In the genomic region with DNA sequence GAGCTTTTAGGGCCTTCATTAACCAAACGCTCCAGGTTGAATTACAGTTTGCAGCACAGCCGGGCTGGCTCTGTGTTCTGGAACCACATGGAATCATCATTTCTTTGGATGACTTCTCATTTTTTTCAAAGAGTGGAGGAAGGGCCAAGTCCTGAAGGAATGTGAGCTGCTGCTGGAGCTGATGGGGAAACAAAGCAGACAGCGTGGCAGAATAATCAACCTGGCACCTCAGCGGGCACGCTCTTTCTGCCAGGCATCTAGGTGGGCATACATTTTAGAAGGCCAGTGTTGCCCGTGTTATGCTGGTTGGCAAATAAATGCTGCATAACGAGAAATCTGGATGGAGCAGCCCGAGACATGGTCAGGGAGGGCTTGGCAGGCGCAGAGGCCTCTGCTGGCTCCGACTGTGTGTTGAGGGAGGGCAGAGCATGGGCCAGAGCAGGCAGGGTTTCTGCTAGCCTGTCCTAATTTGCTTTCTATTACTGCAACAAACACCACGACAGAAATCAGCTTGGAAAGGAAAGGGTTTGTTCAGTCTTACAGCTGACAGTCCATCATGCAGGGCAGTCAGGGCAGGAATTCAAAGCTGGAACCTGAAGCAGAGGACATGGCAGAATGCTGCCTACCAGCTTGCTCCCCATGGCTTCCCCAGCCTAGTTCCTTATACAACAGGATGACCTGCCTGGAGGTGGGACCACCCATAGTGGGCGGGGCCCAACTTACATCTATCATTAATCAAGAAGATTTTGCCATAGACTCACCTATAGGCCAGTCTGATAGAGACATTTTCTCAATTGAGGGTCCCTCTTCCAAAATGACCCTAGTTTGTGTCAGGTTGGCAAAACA, we compare ENCODE assay signal across 12 mouse cellular contexts. TPM values are rescaled to one million over a fixed set of nuclear protein-coding genes. Genes with fewer than 3 reads are reported as not detected.
DNase-seq lines count a peak whose midpoint lies in the region; ATAC-seq and TF ChIP-seq lines count a peak whose summit lies in the region.
"Had no signal": no experiment of that assay in that cellular context is flagged by ENCODE, and none has a peak within 500 bp of the region (broad histone marks: within the 10 kb centered on the region; RNA-seq: fewer than 3 reads in every experiment).

No protein-coding gene starts in this region.

- H3K9ac ChIP-seq in hindbrain, embryonic 16.5 days (ENCODE audit: low read depth, low read length) = no peak overlapping the region
- H3K9ac ChIP-seq in hindbrain, embryonic 13.5 days = no peak overlapping the region
- H3K9ac ChIP-seq: liver, embryonic 12.5 days; neural tube, embryonic 12.5 days had no signal

- H3K36me3 ChIP-seq in hindbrain, embryonic 16.5 days (ENCODE audit: control insufficient read depth, insufficient read depth, low read length) = no peaks in the 10 kb centered on the region
- H3K36me3 ChIP-seq in hindbrain, embryonic 13.5 days = no peaks in the 10 kb centered on the region
- H3K36me3 ChIP-seq: liver, embryonic 12.5 days had no signal

- no peak for TF ChIP-seq POLR2A in cerebellum, adult 2 months (IDR thresholded peaks at IDR 0.05; ENCODE audit: borderline replicate concordance, insufficient read depth, low read length)

- WGBS in hindbrain, embryonic 16.5 days = 72% methylated on average over 12 of the region's 12 CpGs
- 87% methylated on average over 12 of the region's 12 CpGs for WGBS in hindbrain, embryonic 13.5 days
- 17% methylated on average over 12 of the region's 12 CpGs for WGBS in cerebellum, adult 2 months

- intact Hi-C loops in heart, postnatal 25 days (cut with DNase I) = no loop called here

- H3K4me3 ChIP-seq in hindbrain, embryonic 16.5 days (ENCODE audit: low read length) = no peak overlapping the region
- H3K4me3 ChIP-seq in hindbrain, embryonic 13.5 days = no peak overlapping the region
- H3K4me3 ChIP-seq in cerebellum, adult 2 months (replicated peaks; ENCODE audit: insufficient read depth, low read depth, low read length) = no peak overlapping the region
- H3K4me3 ChIP-seq: liver, embryonic 12.5 days; neural tube, embryonic 12.5 days had no signal

- no peaks in the 10 kb centered on the region; the same call in 1 of the 2 replicates for H3K4me1 ChIP-seq in hindbrain, embryonic 16.5 days (ENCODE audit: control insufficient read depth, insufficient read depth, low read depth, low read length)
- no peaks in the 10 kb centered on the region; the same call in 1 of the 2 replicates for H3K4me1 ChIP-seq in hindbrain, embryonic 13.5 days (replicated peaks)
- peaks cover 33% of the 10 kb centered on the region for H3K4me1 ChIP-seq in cerebellum, adult 2 months (ENCODE audit: control insufficient read depth, insufficient read depth, low read length)
- H3K4me1 ChIP-seq: liver, embryonic 12.5 days; neural tube, embryonic 12.5 days had no signal

- no peaks in the 10 kb centered on the region for H3K27me3 ChIP-seq in hindbrain, embryonic 16.5 days (replicated peaks; ENCODE audit: control insufficient read depth, insufficient read depth, low read length)
- no peaks in the 10 kb centered on the region for H3K27me3 ChIP-seq in hindbrain, embryonic 13.5 days
- no peaks in the 10 kb centered on the region for H3K27me3 ChIP-seq in cerebellum, adult 2 months (ENCODE audit: control insufficient read depth, insufficient read depth, low read length)
- H3K27me3 ChIP-seq: liver, embryonic 12.5 days; neural tube, embryonic 12.5 days had no signal

- 0 out of 2 replicates have a peak overlapping the region, but pooled peaks have one; percentile 0 for H3K27ac ChIP-seq in hindbrain, embryonic 16.5 days (ENCODE audit: low read depth, low read length)
- H3K27ac ChIP-seq in hindbrain, embryonic 13.5 days = no peak overlapping the region
- peak overlapping the region; percentile 89 for H3K27ac ChIP-seq in cerebellum, adult 2 months (ENCODE audit: insufficient read depth, low read length)
- H3K27ac ChIP-seq: liver, embryonic 12.5 days; neural tube, embryonic 12.5 days had no signal

- TF ChIP-seq CTCF in cerebellum, adult 2 months (IDR thresholded peaks at IDR 0.05; ENCODE audit: borderline replicate concordance, insufficient read depth, low read depth, low read length) = no peak

- no peaks in the 10 kb centered on the region for H3K9me3 ChIP-seq in hindbrain, embryonic 16.5 days (ENCODE audit: control insufficient read depth, low read length)
- H3K9me3 ChIP-seq in hindbrain, embryonic 13.5 days = no peaks in the 10 kb centered on the region
- H3K9me3 ChIP-seq: liver, embryonic 12.5 days; neural tube, embryonic 12.5 days had no signal

- no peak overlapping the region for H3K4me2 ChIP-seq in hindbrain, embryonic 16.5 days (ENCODE audit: low read length)
- no peak overlapping the region for H3K4me2 ChIP-seq in hindbrain, embryonic 13.5 days
- H3K4me2 ChIP-seq: liver, embryonic 12.5 days; neural tube, embryonic 12.5 days had no signal

- peak; percentile 60 for DNase-seq in NIH3T3 (ENCODE audit: low read depth)
- DNase-seq in cerebellum, adult 2 months = peak; percentile 70 to 79
- DNase-seq in heart, postnatal 25 days (ENCODE audit: low spot score) = peak; percentile 42
- DNase-seq in testis, postnatal 10 days (ENCODE audit: low spot score) = no peak
- DNase-seq in right cerebral cortex, postnatal 25 days = no peak
- DNase-seq: kidney, adult 8-10 months had no signal

- peak; percentile 64 for ATAC-seq in hindbrain, embryonic 16.5 days
- no peak for ATAC-seq in hindbrain, embryonic 13.5 days (ENCODE audit: low FRiP score)
- ATAC-seq in monocyte, adult 5-6 weeks (replicated peaks; ENCODE audit: insufficient number of reproducible peaks, low FRiP score, low TSS enrichment, poor library complexity, severe bottlenecking) = no peak
- ATAC-seq: liver, embryonic 12.5 days had no signal

RNA-seq across cellular contexts. Expression of gene Pomgnt2, which starts 22.5 kb away (rescaled TPM):
- polyA plus RNA-seq in hindbrain, embryonic 16.5 days (2015; fragmentation: Nextera tagmentation; extraction: Ambion mirVana) = 41.7 and 43.5 TPM in 2 replicates
- 23.4 and 25.2 TPM in 2 replicates for polyA plus RNA-seq in hindbrain, embryonic 13.5 days (2015; fragmentation: Nextera tagmentation; extraction: Ambion mirVana)
- polyA plus RNA-seq in cerebellum, adult 2 months (2012; rRNA removed) = 41.0 and 43.5 TPM in 2 replicates
- 10 to 100 TPM; 12.1 to 13.1 TPM for total RNA-seq in heart, postnatal 25 days (2021)
- not detected in 3 replicates for total RNA-seq in monocyte, adult 5-6 weeks (2017)

RNA-seq across cellular contexts. Expression of gene Fam198a, which starts 23.6 kb away (rescaled TPM):
- 2.9 and 3.1 TPM in 2 replicates for polyA plus RNA-seq in hindbrain, embryonic 16.5 days (2015; fragmentation: Nextera tagmentation; extraction: Ambion mirVana)
- polyA plus RNA-seq in hindbrain, embryonic 13.5 days (2015; fragmentation: Nextera tagmentation; extraction: Ambion mirVana) = 2.1 and 2.5 TPM in 2 replicates
- polyA plus RNA-seq in cerebellum, adult 2 months (2012; rRNA removed) = 3.1 and 3.2 TPM in 2 replicates
- total RNA-seq in heart, postnatal 25 days (2021) = under 1 TPM; 0.94 to 0.98 TPM
- total RNA-seq in monocyte, adult 5-6 weeks (2017) = not detected in 3 replicates

RNA-seq across cellular contexts. Expression of gene Cyp8b1, which starts 58.3 kb away (rescaled TPM):
- not detected in 2 replicates for polyA plus RNA-seq in hindbrain, embryonic 16.5 days (2015; fragmentation: Nextera tagmentation; extraction: Ambion mirVana)
- not detected in 2 replicates for polyA plus RNA-seq in hindbrain, embryonic 13.5 days (2015; fragmentation: Nextera tagmentation; extraction: Ambion mirVana)
- polyA plus RNA-seq in cerebellum, adult 2 months (2012; rRNA removed) = not detected in 2 replicates
- not detected for total RNA-seq in heart, postnatal 25 days (2021)
- not detected in 3 replicates for total RNA-seq in monocyte, adult 5-6 weeks (2017)
- total RNA-seq: ES-E14 had no signal
- polyA plus RNA-seq: neural tube, embryonic 12.5 days had no signal

Comparison
In these comparisons a context has a peak if more than half of its experiments do, and no peak if none do; other contexts are left out.
1. DNase-seq: peak in NIH3T3 (single experiment), cerebellum, adult 2 months (2 of 2) and heart, postnatal 25 days (single experiment); none in testis, postnatal 10 days (single experiment) and right cerebral cortex, postnatal 25 days (single experiment).